Mouse (Mus musculus): Measurements from ENCODE around the gene Doc2a.

DNA sequence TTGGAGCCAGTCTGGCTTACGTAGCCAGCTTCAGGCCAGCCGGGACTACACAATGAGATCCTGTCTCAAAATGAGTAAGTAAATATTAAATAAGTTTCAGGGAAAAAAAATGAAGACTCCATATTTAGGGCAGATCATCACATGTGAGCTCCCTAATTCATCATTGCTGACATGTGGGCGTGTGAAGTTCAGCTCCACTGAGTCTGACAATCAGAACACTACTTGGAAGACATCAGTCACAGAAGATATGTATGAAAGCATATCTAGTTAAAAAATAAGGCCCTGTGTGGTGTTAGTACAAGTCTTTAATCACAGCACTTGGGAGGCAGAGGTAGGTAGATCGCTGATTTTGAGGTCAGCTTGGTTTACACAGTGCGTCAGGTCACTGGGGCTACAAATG, 40.1 kb downstream of the Doc2a start:
- TF ChIP-seq TAL1 (IDR thresholded peaks at IDR 0.05; ENCODE audit: low read length) (no peak), NRF1 (IDR thresholded peaks at IDR 0.05; ENCODE audit: insufficient read depth, low read depth, low read length, poor library complexity, severe bottlenecking) (no peak), TBP (IDR thresholded peaks at IDR 0.05; ENCODE audit: low read depth, low read length) (no peak), MEF2A (IDR thresholded peaks at IDR 0.05; ENCODE audit: extremely low read depth, insufficient replicate concordance, low read depth, low read length, poor library complexity, severe bottlenecking) (no peak), MAFK (IDR thresholded peaks at IDR 0.05; ENCODE audit: borderline replicate concordance, low read depth, low read length) (no peak), NELFE (IDR thresholded peaks at IDR 0.05; ENCODE audit: low read depth, low read length) (no peak), ZC3H11A (IDR thresholded peaks at IDR 0.05; ENCODE audit: low read depth, low read length) (no peak), EP300 (IDR thresholded peaks at IDR 0.05; ENCODE audit: low read depth in 1 of 2, low read length in 2 of 2) (no peak), MAZ (IDR thresholded peaks at IDR 0.05; ENCODE audit: low read depth, low read length) (no peak), CTCF (IDR thresholded peaks at IDR 0.05 in 2 of 3, conservative IDR thresholded peaks at IDR 0.05 in 1 of 3; ENCODE audit: control insufficient read depth in 1 of 3, insufficient read depth in 1 of 3, low read depth in 2 of 3, low read length in 3 of 3, poor library complexity in 1 of 3, severe bottlenecking in 1 of 3) (no peak), TCF12 (IDR thresholded peaks at IDR 0.05; ENCODE audit: low read depth, low read length) (no peak), MAX (IDR thresholded peaks at IDR 0.05; ENCODE audit: low read length) (no peak), POLR2A (IDR thresholded peaks at IDR 0.05; ENCODE audit: control insufficient read depth in 1 of 2, insufficient read depth in 1 of 2, low read depth in 1 of 2, low read length in 2 of 2, poor library complexity in 1 of 2) (no peak), ZNF384 (IDR thresholded peaks at IDR 0.05; ENCODE audit: low read depth, low read length) (no peak)

Data from MEL (cell line).